In the genomic region with DNA sequence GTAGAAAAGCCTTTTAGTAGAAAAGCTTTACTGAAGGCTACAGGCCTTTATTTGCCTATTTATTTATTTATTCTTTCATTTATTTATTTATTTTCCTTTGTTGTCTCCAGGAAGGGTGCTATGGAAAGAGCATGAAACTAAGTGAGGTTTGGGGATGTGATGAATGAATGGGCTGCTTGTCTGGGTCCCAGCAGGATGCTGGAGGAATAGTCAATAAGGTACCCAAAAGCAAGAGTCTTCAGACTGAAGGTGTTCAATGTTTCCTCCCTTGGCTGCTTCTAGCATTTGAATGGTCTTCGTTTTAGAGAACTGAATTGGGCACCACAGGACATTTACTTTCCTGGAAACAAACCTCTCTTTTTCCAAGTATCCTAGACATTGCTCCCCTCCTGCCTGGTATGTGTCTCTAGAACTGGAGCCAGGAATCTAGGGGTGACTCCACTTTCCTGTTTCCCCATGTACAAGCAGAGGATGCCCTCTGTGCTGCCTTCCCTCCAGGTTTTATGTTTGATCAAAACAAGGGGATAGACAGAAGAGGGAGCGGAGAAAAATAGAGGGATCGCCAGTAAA, we compare ENCODE assay signal across 26 mouse cellular contexts.
DNase-seq lines count a peak whose midpoint lies in the region; ATAC-seq and TF ChIP-seq lines count a peak whose summit lies in the region.
"Had no signal": no experiment of that assay in that cellular context is flagged by ENCODE, and none has a peak within 500 bp of the region (broad histone marks: within the 10 kb centered on the region; RNA-seq: fewer than 3 reads in every experiment).

No protein-coding gene starts in this region.

- no peak for TF ChIP-seq CTCF in brain, embryonic 14.5 days (IDR thresholded peaks at IDR 0.05; ENCODE audit: borderline replicate concordance, extremely low read depth, insufficient read depth, insufficient read length)
- no peak for TF ChIP-seq CTCF in hindbrain, postnatal 0 days (IDR thresholded peaks at IDR 0.05; ENCODE audit: low read depth)

- no peak overlapping the region for H3K27ac ChIP-seq in hindbrain, embryonic 13.5 days
- H3K27ac ChIP-seq in hindbrain, embryonic 11.5 days (ENCODE audit: low read depth, low read length), result no peak overlapping the region
- no peak overlapping the region for H3K27ac ChIP-seq in midbrain, embryonic 16.5 days (ENCODE audit: low read length)
- H3K27ac ChIP-seq in midbrain, embryonic 14.5 days (replicated peaks; ENCODE audit: low read depth, low read length), result no peak overlapping the region
- no peak overlapping the region for H3K27ac ChIP-seq in hindbrain, postnatal 0 days
- H3K27ac ChIP-seq in forebrain, embryonic 14.5 days (ENCODE audit: low read depth, low read length), result no peak overlapping the region
- H3K27ac ChIP-seq: embryonic facial prominence, embryonic 10.5 days; embryonic facial prominence, embryonic 13.5 days; forebrain, embryonic 15.5 days; gastrocnemius, adult 2 months had no signal

- 72% methylated on average over 3 of the region's 3 CpGs for WGBS in hindbrain, embryonic 13.5 days
- 73% methylated on average over 3 of the region's 3 CpGs for WGBS in hindbrain, embryonic 11.5 days
- WGBS in midbrain, embryonic 16.5 days, result 66% methylated on average over 3 of the region's 3 CpGs
- WGBS in midbrain, embryonic 14.5 days, result 67% methylated on average over 3 of the region's 3 CpGs
- 63% methylated on average over 3 of the region's 3 CpGs for WGBS in hindbrain, postnatal 0 days
- WGBS in forebrain, embryonic 14.5 days, result 68% methylated on average over 3 of the region's 3 CpGs

- no peaks in the 10 kb centered on the region for H3K27me3 ChIP-seq in hindbrain, embryonic 13.5 days
- no peaks in the 10 kb centered on the region for H3K27me3 ChIP-seq in hindbrain, embryonic 11.5 days (ENCODE audit: control insufficient read depth, insufficient read depth, low read length)
- no peaks in the 10 kb centered on the region for H3K27me3 ChIP-seq in midbrain, embryonic 16.5 days (ENCODE audit: control insufficient read depth, insufficient read depth, low read depth, low read length)
- no peaks in the 10 kb centered on the region for H3K27me3 ChIP-seq in midbrain, embryonic 14.5 days (ENCODE audit: control insufficient read depth, insufficient read depth, low read length)
- no peaks in the 10 kb centered on the region for H3K27me3 ChIP-seq in hindbrain, postnatal 0 days (ENCODE audit: insufficient read depth, low read length)
- H3K27me3 ChIP-seq in forebrain, embryonic 14.5 days (replicated peaks; ENCODE audit: control insufficient read depth, insufficient read depth, low read length), result no peaks in the 10 kb centered on the region
- H3K27me3 ChIP-seq: embryonic facial prominence, embryonic 13.5 days; forebrain, embryonic 15.5 days had no signal

- no peaks in the 10 kb centered on the region for H3K36me3 ChIP-seq in hindbrain, embryonic 13.5 days
- H3K36me3 ChIP-seq in hindbrain, embryonic 11.5 days (ENCODE audit: control insufficient read depth, insufficient read depth, low read length), result no peaks in the 10 kb centered on the region
- H3K36me3 ChIP-seq in midbrain, embryonic 16.5 days (ENCODE audit: control insufficient read depth, insufficient read depth, low read length), result no peaks in the 10 kb centered on the region
- H3K36me3 ChIP-seq in midbrain, embryonic 14.5 days (ENCODE audit: control insufficient read depth, insufficient read depth, low read length), result no peaks in the 10 kb centered on the region
- H3K36me3 ChIP-seq in hindbrain, postnatal 0 days (ENCODE audit: insufficient read depth, low read length), result no peaks in the 10 kb centered on the region
- no peaks in the 10 kb centered on the region for H3K36me3 ChIP-seq in forebrain, embryonic 14.5 days (ENCODE audit: control insufficient read depth, insufficient read depth, low read length)
- H3K36me3 ChIP-seq: embryonic facial prominence, embryonic 10.5 days; embryonic facial prominence, embryonic 13.5 days; forebrain, embryonic 15.5 days had no signal

- no peak overlapping the region for H3K9ac ChIP-seq in hindbrain, embryonic 13.5 days
- no peak overlapping the region for H3K9ac ChIP-seq in hindbrain, embryonic 11.5 days (ENCODE audit: low read depth, low read length)
- no peak overlapping the region for H3K9ac ChIP-seq in midbrain, embryonic 16.5 days (ENCODE audit: low read depth, low read length)
- no peak overlapping the region for H3K9ac ChIP-seq in midbrain, embryonic 14.5 days (replicated peaks; ENCODE audit: low read length)
- H3K9ac ChIP-seq in hindbrain, postnatal 0 days (replicated peaks; ENCODE audit: low read length), result no peak overlapping the region
- no peak overlapping the region for H3K9ac ChIP-seq in forebrain, embryonic 14.5 days (ENCODE audit: low read length)
- H3K9ac ChIP-seq: embryonic facial prominence, embryonic 13.5 days; forebrain, embryonic 15.5 days had no signal

- H3K9me3 ChIP-seq in hindbrain, embryonic 13.5 days, result 0 out of 2 replicates have a peak, but pooled peaks cover 4% of the 10 kb centered on the region
- no peaks in the 10 kb centered on the region for H3K9me3 ChIP-seq in hindbrain, embryonic 11.5 days (ENCODE audit: control insufficient read depth, low read length)
- H3K9me3 ChIP-seq in midbrain, embryonic 16.5 days (replicated peaks; ENCODE audit: control insufficient read depth, low read length, poor library complexity, severe bottlenecking), result no peaks in the 10 kb centered on the region
- no peaks in the 10 kb centered on the region for H3K9me3 ChIP-seq in midbrain, embryonic 14.5 days (ENCODE audit: control insufficient read depth, low read length)
- H3K9me3 ChIP-seq in hindbrain, postnatal 0 days (ENCODE audit: low read length), result no peaks in the 10 kb centered on the region
- H3K9me3 ChIP-seq in forebrain, embryonic 14.5 days (replicated peaks; ENCODE audit: control insufficient read depth, low read length), result no peaks in the 10 kb centered on the region
- H3K9me3 ChIP-seq: embryonic facial prominence, embryonic 10.5 days; embryonic facial prominence, embryonic 13.5 days; forebrain, embryonic 15.5 days had no signal

- no peak for TF ChIP-seq POLR2A in brain, embryonic 14.5 days (IDR thresholded peaks at IDR 0.05; ENCODE audit: borderline replicate concordance, extremely low read depth, insufficient read depth, insufficient read length, poor library complexity, severe bottlenecking)

- H3K4me3 ChIP-seq in hindbrain, embryonic 13.5 days, result no peak overlapping the region
- no peak overlapping the region for H3K4me3 ChIP-seq in hindbrain, embryonic 11.5 days (ENCODE audit: low read depth, low read length)
- H3K4me3 ChIP-seq in midbrain, embryonic 16.5 days (ENCODE audit: low read depth, low read length), result no peak overlapping the region
- H3K4me3 ChIP-seq in midbrain, embryonic 14.5 days (replicated peaks; ENCODE audit: low read depth, low read length), result no peak overlapping the region
- no peak overlapping the region for H3K4me3 ChIP-seq in hindbrain, postnatal 0 days (ENCODE audit: low read length)
- H3K4me3 ChIP-seq in forebrain, embryonic 14.5 days (ENCODE audit: low read depth, low read length), result no peak overlapping the region
- H3K4me3 ChIP-seq: embryonic facial prominence, embryonic 10.5 days; embryonic facial prominence, embryonic 13.5 days; erythroblast, embryonic 14.5 days; forebrain, embryonic 15.5 days; gastrocnemius, adult 2 months had no signal

- DNase-seq in hindbrain, embryonic 11.5 days (ENCODE audit: low spot score), result no peak
- no peak for DNase-seq in midbrain, embryonic 14.5 days
- DNase-seq in brain, embryonic 14.5 days (ENCODE audit: low read depth), result peak; percentile 11
- peak; percentile 55 for DNase-seq in hindbrain, postnatal 0 days (ENCODE audit: low spot score)
- no peak for DNase-seq in frontal cortex, postnatal 14 days (ENCODE audit: low spot score in 2 of 2)
- DNase-seq in forebrain, embryonic 14.5 days (ENCODE audit: low spot score), result no peak
- DNase-seq: adrenal gland, adult 2 months; adrenal gland, postnatal 14 days; B cell, adult 2 months; cerebellum, adult 11-12 months; cerebellum, adult 8-10 months; cerebellum, postnatal 10 days; cerebellum, postnatal 36 days; embryo, embryonic 11 days; gastrocnemius, adult 2 months; gastrocnemius, postnatal 14 days; kidney, adult 18-20 months had no signal

- H3K4me2 ChIP-seq in hindbrain, embryonic 13.5 days, result no peak overlapping the region
- H3K4me2 ChIP-seq in hindbrain, embryonic 11.5 days (replicated peaks; ENCODE audit: low read depth, low read length), result no peak overlapping the region
- H3K4me2 ChIP-seq in midbrain, embryonic 16.5 days (ENCODE audit: low read length), result no peak overlapping the region
- H3K4me2 ChIP-seq in midbrain, embryonic 14.5 days (ENCODE audit: low read length), result no peak overlapping the region
- no peak overlapping the region for H3K4me2 ChIP-seq in hindbrain, postnatal 0 days (ENCODE audit: low read depth, low read length)
- no peak overlapping the region for H3K4me2 ChIP-seq in forebrain, embryonic 14.5 days (ENCODE audit: low read length)
- H3K4me2 ChIP-seq: embryonic facial prominence, embryonic 13.5 days; forebrain, embryonic 15.5 days; heart, embryonic 11.5 days had no signal

- H3K4me1 ChIP-seq in hindbrain, embryonic 13.5 days (replicated peaks), result no peaks in the 10 kb centered on the region
- no peaks in the 10 kb centered on the region for H3K4me1 ChIP-seq in hindbrain, embryonic 11.5 days (replicated peaks; ENCODE audit: control insufficient read depth, insufficient read depth, low read length)
- H3K4me1 ChIP-seq in midbrain, embryonic 16.5 days (ENCODE audit: control insufficient read depth, insufficient read depth, low read length), result no peaks in the 10 kb centered on the region
- H3K4me1 ChIP-seq in midbrain, embryonic 14.5 days (ENCODE audit: control insufficient read depth, insufficient read depth, low read length), result no peaks in the 10 kb centered on the region
- no peaks in the 10 kb centered on the region for H3K4me1 ChIP-seq in hindbrain, postnatal 0 days (ENCODE audit: insufficient read depth, low read length)
- H3K4me1 ChIP-seq in forebrain, embryonic 14.5 days (ENCODE audit: control insufficient read depth, insufficient read depth, low read length), result no peaks in the 10 kb centered on the region
- H3K4me1 ChIP-seq: embryonic facial prominence, embryonic 10.5 days; embryonic facial prominence, embryonic 13.5 days; forebrain, embryonic 15.5 days had no signal

- peak; percentile 39; the same call in 1 of the 2 replicates for ATAC-seq in hindbrain, embryonic 13.5 days (ENCODE audit: low FRiP score)
- ATAC-seq in hindbrain, embryonic 11.5 days (ENCODE audit: low FRiP score), result no peak
- ATAC-seq in midbrain, embryonic 16.5 days, result peak; percentile 48; the same call in 1 of the 2 replicates
- no peak for ATAC-seq in midbrain, embryonic 14.5 days (ENCODE audit: low FRiP score, low TSS enrichment)
- ATAC-seq in hindbrain, postnatal 0 days, result peak; percentile 81; the same call in 1 of the 2 replicates
- no peak for ATAC-seq in forebrain, embryonic 14.5 days
- ATAC-seq: forebrain, embryonic 15.5 days; inflammation-experienced regulatory T-cells, adult 6 months; intestine, embryonic 16.5 days had no signal

Comparison
In these comparisons a context has a peak if more than half of its experiments do, and no peak if none do; other contexts are left out.
1. ATAC-seq: peak in hindbrain, embryonic 13.5 days (single experiment), midbrain, embryonic 16.5 days (single experiment) and hindbrain, postnatal 0 days (single experiment); none in hindbrain, embryonic 11.5 days (single experiment), midbrain, embryonic 14.5 days (single experiment) and forebrain, embryonic 14.5 days (single experiment).
2. DNase-seq: peak in brain, embryonic 14.5 days (single experiment) and hindbrain, postnatal 0 days (single experiment); none in hindbrain, embryonic 11.5 days (single experiment), midbrain, embryonic 14.5 days (single experiment), frontal cortex, postnatal 14 days (0 of 2) and forebrain, embryonic 14.5 days (single experiment).